Mouse (Mus musculus): Measurements from ENCODE around the gene 9230102O04Rik.

9230102O04Rik gene

GRCm38 (mm10) chr2:9888913-9889650 lies at the start of gene 9230102O04Rik:
Gene 9230102O04Rik (minus strand): TSS chr2:9889540.
- in situ Hi-C loops (cut with MboI, MseI) = loop anchor here (10.0 kb wide), 1 partner anchor 534 kb away; no protein-coding TSS in a partner anchor

- in situ Hi-C loops (cut with MboI, MseI) = no loop called here
Observed at GRCm38 (mm10) chr2:9935965-9936364, 46.6 kb upstream of the 9230102O04Rik start.

- in situ Hi-C loops (cut with MboI, MseI) = no loop called here
Observed at GRCm38 (mm10) chr2:9926905-9927283, 37.6 kb upstream of the 9230102O04Rik start.

DNA sequence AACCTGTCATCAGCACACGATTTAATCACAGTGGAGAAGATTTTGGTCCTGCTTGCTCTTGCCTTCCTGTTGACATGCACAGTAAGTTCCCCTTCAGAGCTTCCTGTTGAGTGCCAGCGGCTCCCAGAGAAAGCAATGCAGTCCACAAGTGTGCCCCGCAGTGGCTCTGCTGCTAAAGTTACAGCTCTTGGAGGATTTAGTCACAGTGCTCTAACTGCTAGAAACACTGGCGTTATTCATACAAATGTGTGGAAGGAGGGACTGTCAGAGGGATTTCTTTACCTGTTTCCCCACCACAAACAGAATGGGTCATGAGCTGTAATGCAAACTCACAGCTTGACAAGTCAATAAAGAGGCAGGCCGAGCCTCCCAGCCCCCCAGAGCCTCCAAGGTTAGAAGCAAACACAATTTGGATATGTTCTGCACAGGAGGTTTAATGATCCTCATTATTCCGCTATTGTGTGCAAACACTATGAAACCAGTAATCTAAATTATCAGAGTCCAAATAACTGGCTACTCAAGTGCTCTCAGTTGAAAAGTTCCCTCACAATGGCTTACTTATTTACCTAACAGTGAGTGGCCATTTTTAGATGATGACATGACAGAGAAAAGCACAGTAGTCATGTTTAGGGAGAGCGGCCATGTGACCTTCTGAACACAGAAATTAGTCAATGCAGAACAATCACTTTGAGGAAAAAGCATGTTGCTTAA lies 37.0 kb upstream of the 9230102O04Rik start:
- in situ Hi-C loops (cut with MboI, MseI) = no loop called here

- in situ Hi-C loops (cut with MboI, MseI) = no loop called here
Observed at GRCm38 (mm10) chr2:9918691-9919471, 29.5 kb upstream of the 9230102O04Rik start.

DNA sequence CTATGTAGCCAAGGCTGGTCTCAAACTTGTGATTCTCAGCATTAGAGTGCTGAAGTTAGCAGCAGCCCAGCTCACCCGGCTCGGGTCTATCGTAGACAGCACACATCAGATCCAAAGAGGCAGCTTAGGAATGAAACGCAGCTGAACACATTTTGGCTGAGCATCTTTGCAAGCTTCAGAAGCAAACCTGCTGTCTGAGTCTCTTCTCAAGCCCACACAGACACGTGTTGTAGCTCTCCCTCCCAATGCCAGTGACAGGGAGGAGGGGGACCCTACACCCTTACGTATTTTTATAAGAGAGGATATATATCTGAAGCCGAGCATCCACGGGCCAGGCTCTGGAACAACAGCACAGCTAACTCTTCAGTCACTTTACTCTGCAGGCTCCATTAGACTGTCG lies 28.3 kb upstream of the 9230102O04Rik start:
- in situ Hi-C loops (cut with MboI, MseI) = no loop called here

- in situ Hi-C loops (cut with MboI, MseI) = loop anchor here (5.0 kb wide), 1 partner anchor 111 kb away; no protein-coding TSS in a partner anchor
Observed at GRCm38 (mm10) chr2:9905995-9906394, 16.7 kb upstream of the 9230102O04Rik start.

- in situ Hi-C loops (cut with MboI, MseI) = no loop called here
Observed at GRCm38 (mm10) chr2:9903854-9904560, 14.7 kb upstream of the 9230102O04Rik start.

GRCm38 (mm10) chr2:9897846-9898245 lies 8.5 kb upstream of the 9230102O04Rik start:
- in situ Hi-C loops (cut with MboI, MseI) = no loop called here

GRCm38 (mm10) chr2:9896097-9896770 lies 6.9 kb upstream of the 9230102O04Rik start:
- in situ Hi-C loops (cut with MboI, MseI) = no loop called here

GRCm38 (mm10) chr2:9894836-9895593 lies 5.7 kb upstream of the 9230102O04Rik start:
- in situ Hi-C loops (cut with MboI, MseI) = loop anchor here (5.0 kb wide), 2 partner anchors 107 to 1218 kb away; no protein-coding TSS in a partner anchor

DNA sequence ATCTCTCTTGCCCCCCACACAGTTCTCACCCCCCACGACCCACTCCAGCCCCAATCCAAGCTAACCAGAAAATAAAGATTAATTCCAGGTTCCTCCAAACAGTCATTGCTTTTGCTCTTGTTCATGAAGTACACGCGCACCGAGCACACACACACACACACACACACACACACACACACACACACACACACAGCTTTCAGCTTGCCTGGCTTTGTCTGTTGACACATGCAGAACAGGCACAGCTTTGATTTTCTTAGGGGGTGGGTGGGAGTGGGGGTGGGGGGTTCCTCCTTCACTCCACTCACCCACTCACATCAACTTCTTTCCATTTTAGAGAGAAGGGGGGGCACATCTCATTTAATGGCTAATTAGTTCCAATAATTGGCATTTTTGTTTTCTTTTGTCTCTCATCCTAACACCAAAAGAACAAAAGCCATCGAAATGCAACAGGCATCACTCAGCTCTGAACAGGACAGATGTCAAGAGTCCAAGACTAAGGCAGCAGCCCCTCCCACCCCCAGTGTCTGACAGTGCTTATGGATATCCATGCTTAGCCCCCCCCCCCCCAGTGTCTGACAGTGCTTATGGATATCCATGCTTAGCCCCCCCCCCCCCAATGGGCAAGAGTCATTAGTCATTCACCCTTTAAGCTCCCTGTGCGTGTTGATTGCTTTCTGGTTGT lies 4.1 kb upstream of the 9230102O04Rik start:
- in situ Hi-C loops (cut with MboI, MseI) = loop anchor here (5.0 kb wide), 2 partner anchors 109 to 1216 kb away; no protein-coding TSS in a partner anchor

- in situ Hi-C loops (cut with MboI, MseI) = loop anchor here (5.0 kb wide), 2 partner anchors 110 to 1215 kb away; no protein-coding TSS in a partner anchor
Observed at GRCm38 (mm10) chr2:9892541-9892940, 3.2 kb upstream of the 9230102O04Rik start.

DNA sequence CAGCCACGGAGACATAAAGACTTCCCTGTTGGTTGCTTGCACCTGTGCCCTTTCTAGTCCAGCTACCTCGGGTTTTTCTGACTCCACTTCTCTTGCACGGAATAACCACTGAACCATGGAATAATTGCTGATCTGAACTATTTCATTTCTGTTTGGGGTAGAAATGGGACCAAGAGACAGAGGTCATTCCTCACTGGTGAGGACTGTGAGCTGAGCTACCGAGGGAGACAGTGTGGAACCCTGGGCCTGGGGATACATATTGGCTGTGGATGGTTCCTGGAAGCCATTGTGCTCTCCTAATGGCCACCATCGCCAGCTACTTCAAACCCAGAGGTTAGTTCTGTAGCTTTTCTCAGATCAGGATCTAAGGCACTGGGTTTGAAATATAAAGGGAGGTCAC lies 1.6 kb upstream of the 9230102O04Rik start:
- in situ Hi-C loops (cut with MboI, MseI) = loop anchor here (5.0 kb wide), 2 partner anchors 111 to 1214 kb away; no protein-coding TSS in a partner anchor

DNA sequence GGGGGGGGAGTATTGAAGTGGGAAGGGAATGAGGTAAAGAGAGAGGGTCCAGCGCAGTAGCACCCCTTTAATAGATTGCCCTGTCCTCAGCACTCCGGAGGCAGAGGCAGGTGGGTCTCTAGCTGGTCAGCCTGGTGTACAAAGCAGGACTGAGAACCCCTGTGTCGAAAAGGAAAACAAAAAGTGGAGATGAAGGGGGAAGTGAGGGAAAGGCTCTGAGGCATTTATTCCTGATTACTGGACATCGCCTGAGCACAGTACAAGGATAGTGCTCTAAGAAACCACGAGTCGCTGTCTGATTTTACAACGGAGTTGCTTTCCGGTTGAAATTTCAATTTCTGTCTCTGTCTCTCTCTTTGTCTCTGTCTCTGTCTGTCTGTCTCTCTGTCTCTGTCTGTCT lies 911 bp upstream of the 9230102O04Rik start:
- in situ Hi-C loops (cut with MboI, MseI) = loop anchor here (5.0 kb wide), 2 partner anchors 112 to 1213 kb away; no protein-coding TSS in a partner anchor

DNA sequence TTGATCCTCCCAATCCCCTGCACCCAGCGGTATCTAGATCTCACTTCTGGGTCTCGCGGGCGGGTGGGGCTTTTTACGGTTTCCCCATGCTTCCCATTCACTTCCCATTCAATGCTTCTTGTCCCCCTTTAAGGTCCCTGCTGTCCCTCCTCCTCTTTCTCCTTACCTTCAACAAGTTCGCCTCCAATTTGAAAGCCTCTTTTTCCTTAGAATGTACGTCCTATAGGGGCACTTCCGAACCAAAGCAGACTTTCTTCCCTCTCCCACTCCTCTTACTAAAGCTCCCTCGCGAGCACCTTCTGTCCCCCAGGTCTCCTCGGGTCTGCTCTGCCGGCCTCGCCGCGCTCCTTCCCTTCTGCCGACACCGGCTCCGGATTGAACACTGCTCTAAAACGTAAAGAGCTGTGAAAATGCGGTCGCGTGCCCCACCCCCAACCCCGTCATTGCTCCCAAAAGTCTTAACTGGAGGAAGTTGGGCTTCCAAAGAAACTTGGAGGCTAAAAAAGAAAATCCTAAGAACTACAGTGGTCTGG lies 377 bp upstream of the 9230102O04Rik start, which contains the start of gene Gata3:
Gene Gata3, minus strand, starts transcription at position 384 of the 533 bp plus-strand sequence.
- in situ Hi-C loops (cut with MboI, MseI) = loop anchor here (5.0 to 10.0 kb wide), 3 partner anchors 113 to 1212 kb away; no protein-coding TSS in a partner anchor

- in situ Hi-C loops (cut with MboI, MseI) = loop anchor here (10.0 kb wide), 1 partner anchor 533 kb away; no protein-coding TSS in a partner anchor
Observed at GRCm38 (mm10) chr2:9887636-9888035, 1.7 kb downstream of the 9230102O04Rik start.

DNA sequence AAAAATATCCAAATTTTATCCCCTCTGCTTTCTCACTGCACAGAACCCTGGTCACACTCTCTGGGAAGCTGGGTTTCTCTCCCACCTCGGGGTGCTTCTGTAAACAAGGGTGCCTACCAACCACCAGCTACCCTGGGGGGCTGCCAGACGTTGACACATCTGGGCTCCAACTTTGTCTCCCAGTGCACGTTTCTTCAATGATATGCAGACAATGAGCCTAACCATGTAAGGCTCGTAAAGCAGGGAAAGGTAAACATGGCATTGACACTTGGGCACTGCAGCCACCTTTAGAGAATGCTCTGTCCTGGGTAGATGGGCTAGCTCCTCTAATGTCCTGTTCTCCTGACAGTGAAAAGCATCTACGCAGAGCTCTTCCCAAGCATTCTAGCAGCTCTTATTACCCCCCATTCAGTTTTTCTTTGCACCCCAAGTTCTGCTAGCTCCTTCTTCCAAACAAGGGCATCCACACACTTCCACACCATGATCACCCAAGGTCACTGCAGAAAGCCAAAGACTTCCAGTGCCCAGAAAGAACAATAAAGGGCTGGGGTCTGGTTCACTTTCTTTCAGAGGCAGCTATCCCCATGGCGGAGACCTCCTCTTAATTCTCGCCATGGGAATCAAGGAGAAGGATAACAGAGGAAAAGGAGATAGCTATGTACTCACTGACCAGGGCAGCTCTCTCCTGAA lies 2.3 kb downstream of the 9230102O04Rik start:
- in situ Hi-C loops (cut with MboI, MseI) = loop anchor here (10.0 kb wide), 1 partner anchor 532 kb away; no protein-coding TSS in a partner anchor

Measured in T-helper 1 cell (primary cell).